Mouse (Mus musculus) CH12.LX (cell line): Measurements from ENCODE around the gene Cux1.

Experiments
- BHLHE40 ChIP-seq: IDR thresholded peaks from 2 replicates; pipeline ENCODE4 v1.6.1; 2011; ENCODE audit warnings: mild to moderate bottlenecking, low read depth, low read length, improper control_type of control experiment
- CHD1 ChIP-seq: IDR thresholded peaks from 2 replicates; pipeline ENCODE4 v1.6.1; 2012; ENCODE audit warnings: low read depth, low read length, improper control_type of control experiment, inconsistent platforms
- CTCF ChIP-seq, 2 experiments: IDR thresholded peaks in 1 of 2; conservative IDR thresholded peaks in 1 of 2; 2 replicates each; pipeline ENCODE4 v1.5.1; 2011 to 2012; ENCODE audit warnings: low read depth in 2 of 2, low read length in 2 of 2, improper control_type of control experiment in 1 of 2, inconsistent platforms in 1 of 2, mild to moderate bottlenecking in 1 of 2, moderate library complexity in 1 of 2
- HCFC1 ChIP-seq: IDR thresholded peaks from 2 replicates; pipeline ENCODE4 v1.6.1; 2012; ENCODE audit warnings: low read depth, mild to moderate bottlenecking, inconsistent platforms, low read length, improper control_type of control experiment
- MAFK ChIP-seq: IDR thresholded peaks from 2 replicates; pipeline ENCODE4 v1.6.1; 2011; ENCODE audit warnings: low read length, improper control_type of control experiment; ENCODE audit not compliant: insufficient replicate concordance
- MAX ChIP-seq: IDR thresholded peaks from 2 replicates; pipeline ENCODE4 v1.6.1; 2011; ENCODE audit warnings: low read length, improper control_type of control experiment
- MYC ChIP-seq: IDR thresholded peaks from 2 replicates; pipeline ENCODE4 v1.6.1; 2011; ENCODE audit warnings: low read depth, mild to moderate bottlenecking, improper control_type of control experiment, low read length
- NELFE ChIP-seq: IDR thresholded peaks from 2 replicates; pipeline ENCODE4 v1.6.1; 2011; ENCODE audit warnings: low read depth, low read length, improper control_type of control experiment
- POLR2A ChIP-seq: IDR thresholded peaks from 2 replicates; pipeline ENCODE4 v1.6.1; 2011; ENCODE audit warnings: low read depth, mild to moderate bottlenecking, improper control_type of control experiment, low read length
- RCOR1 ChIP-seq: conservative IDR thresholded peaks from 2 replicates; pipeline ENCODE4 v1.6.1; 2012; ENCODE audit warnings: low read depth, mild to moderate bottlenecking, inconsistent platforms, low read length, improper control_type of control experiment
- SMC3 ChIP-seq: IDR thresholded peaks from 2 replicates; pipeline ENCODE4 v1.6.1; 2011; ENCODE audit warnings: low read depth, low read length, improper control_type of control experiment
- TCF12 ChIP-seq: IDR thresholded peaks from 2 replicates; pipeline ENCODE4 v1.6.1; 2014; ENCODE audit warnings: low read depth, mild to moderate bottlenecking, inconsistent platforms, low read length, improper control_type of control experiment
- USF2 ChIP-seq: conservative IDR thresholded peaks from 2 replicates; pipeline ENCODE4 v1.6.1; 2011; ENCODE audit warnings: low read depth, low read length, improper control_type of control experiment
- ZC3H11A ChIP-seq: IDR thresholded peaks from 2 replicates; pipeline ENCODE4 v1.6.1; 2012; ENCODE audit warnings: low read depth, mild to moderate bottlenecking, inconsistent platforms, low read length, improper control_type of control experiment

GRCm38 (mm10) chr5:136427121-136427771, 140.0 kb downstream of the Cux1 start:
- TF ChIP-seq POLR2A (no peak), SMC3 (no peak), NELFE (no peak), HCFC1 (no peak), MAX (no peak), MAFK (no peak), CTCF (conservative IDR thresholded peaks at IDR 0.05 in 1 of 2, IDR thresholded peaks at IDR 0.05 in 1 of 2; ENCODE audit: low read depth in 2 of 2, low read length in 2 of 2) (no peak), ZC3H11A (no peak), CHD1 (no peak), BHLHE40 (no peak), MYC (no peak), RCOR1 (no peak), TCF12 (no peak), USF2 (no peak)
